Mouse (Mus musculus) embryonic facial prominence, embryonic 14.5 days (tissue): ENCODE measurements at regions not wholly inside any gene's neighbourhood (a gene's known extent, or its start where the extent isn't known, plus 50 kb on each side); places are given as distances from the start of the nearest gene placed in this dataset.

Source experiments
- ATAC-seq: fragments of 200-750 bp; cut with Nextera tagmentation; 2 replicates; pipeline ENCODE4 v1.8.0; 2017; ENCODE audit warnings: low read depth, moderate number of reproducible peaks, moderate TSS enrichment
- DNase-seq: peaks from one replicate; pipeline ENCODE4 v3.0.0-alpha.2; 2015; ENCODE audit warnings: low spot score
- H3K27ac ChIP-seq: fragments of 300-500 bp; sonication (generic); replicated peaks from 2 replicates; pipeline ENCODE4 v1.5.1; 2014; ENCODE audit warnings: low read depth, mild to moderate bottlenecking, low read length, moderate library complexity
- H3K27me3 ChIP-seq: fragments of 300-500 bp; sonication (generic); replicated peaks from 2 replicates; pipeline ENCODE4 v1.6.1; 2014; ENCODE audit warnings: low read length; ENCODE audit not compliant: control insufficient read depth, insufficient read depth
- H3K36me3 ChIP-seq: fragments of 300-500 bp; sonication (generic); 2 replicates; pipeline ENCODE4 v1.6.1; 2014; ENCODE audit warnings: low read length, mixed read lengths; ENCODE audit not compliant: control insufficient read depth, insufficient read depth
- H3K4me1 ChIP-seq: fragments of 300-500 bp; sonication (generic); 2 replicates; pipeline ENCODE4 v1.6.1; 2014; ENCODE audit warnings: antibody characterized with exemption, low read length; ENCODE audit not compliant: control insufficient read depth, insufficient read depth
- H3K4me2 ChIP-seq: fragments of 300-500 bp; sonication (generic); 2 replicates; pipeline ENCODE4 v1.6.1; 2014; ENCODE audit warnings: low read depth, mild to moderate bottlenecking, low read length, moderate library complexity, mixed read lengths
- H3K4me3 ChIP-seq: fragments of 300-500 bp; sonication (generic); 2 replicates; pipeline ENCODE4 v1.5.1; 2014; ENCODE audit warnings: low read depth, mild to moderate bottlenecking, low read length
- H3K9ac ChIP-seq: fragments of 300-500 bp; sonication (generic); 2 replicates; pipeline ENCODE4 v1.6.1; 2014; ENCODE audit warnings: low read depth, mild to moderate bottlenecking, low read length, moderate library complexity, mixed read lengths
- H3K9me3 ChIP-seq: fragments of 300-500 bp; sonication (generic); 2 replicates; pipeline ENCODE4 v1.6.1; 2016; ENCODE audit warnings: low read length; ENCODE audit not compliant: control insufficient read depth
- WGBS: fragments of 180-500 bp; shearing (Covaris S2); extraction: QIAGEN DNeasy Blood & Tissue Kit; methylation state at CpG from one replicate; pipeline ENCODE4 v1.1.7; 2014; 5-methylcytosine and 5-hydroxymethylcytosine counted together

DNA sequence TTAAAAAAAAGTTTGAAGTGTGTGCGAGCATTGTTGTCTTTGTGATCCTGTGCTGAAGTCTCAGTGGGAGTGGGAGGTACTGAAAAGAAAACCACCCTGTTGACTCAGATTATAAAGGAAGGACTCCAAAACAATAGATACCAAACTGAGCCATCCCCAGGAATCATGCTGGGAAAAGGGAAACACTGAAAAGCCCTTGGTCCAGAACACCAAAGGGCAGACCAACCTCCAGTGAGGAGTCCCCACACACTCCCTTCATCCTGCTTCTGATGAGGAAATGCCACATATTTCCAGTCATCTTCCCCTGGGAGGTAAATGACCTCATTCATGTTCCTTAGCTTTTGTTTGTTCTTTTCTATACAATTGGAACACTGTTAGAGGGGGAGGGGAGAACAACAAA is 502.9 kb downstream of the Epm2a start:
- WGBS: 69% methylated on average over 1 of the region's 1 CpGs
- DNase-seq: no peak
- Histone ChIP-seq H3K27ac (no peak overlapping the region), H3K27me3 (no peaks in the 10 kb centered on the region), H3K4me3 (no peak overlapping the region), H3K9ac (no peak overlapping the region), H3K4me1 (no peaks in the 10 kb centered on the region), H3K36me3 (no peaks in the 10 kb centered on the region), H3K9me3 (no peaks in the 10 kb centered on the region), H3K4me2 (no peak overlapping the region)
- ATAC-seq: no peak

DNA sequence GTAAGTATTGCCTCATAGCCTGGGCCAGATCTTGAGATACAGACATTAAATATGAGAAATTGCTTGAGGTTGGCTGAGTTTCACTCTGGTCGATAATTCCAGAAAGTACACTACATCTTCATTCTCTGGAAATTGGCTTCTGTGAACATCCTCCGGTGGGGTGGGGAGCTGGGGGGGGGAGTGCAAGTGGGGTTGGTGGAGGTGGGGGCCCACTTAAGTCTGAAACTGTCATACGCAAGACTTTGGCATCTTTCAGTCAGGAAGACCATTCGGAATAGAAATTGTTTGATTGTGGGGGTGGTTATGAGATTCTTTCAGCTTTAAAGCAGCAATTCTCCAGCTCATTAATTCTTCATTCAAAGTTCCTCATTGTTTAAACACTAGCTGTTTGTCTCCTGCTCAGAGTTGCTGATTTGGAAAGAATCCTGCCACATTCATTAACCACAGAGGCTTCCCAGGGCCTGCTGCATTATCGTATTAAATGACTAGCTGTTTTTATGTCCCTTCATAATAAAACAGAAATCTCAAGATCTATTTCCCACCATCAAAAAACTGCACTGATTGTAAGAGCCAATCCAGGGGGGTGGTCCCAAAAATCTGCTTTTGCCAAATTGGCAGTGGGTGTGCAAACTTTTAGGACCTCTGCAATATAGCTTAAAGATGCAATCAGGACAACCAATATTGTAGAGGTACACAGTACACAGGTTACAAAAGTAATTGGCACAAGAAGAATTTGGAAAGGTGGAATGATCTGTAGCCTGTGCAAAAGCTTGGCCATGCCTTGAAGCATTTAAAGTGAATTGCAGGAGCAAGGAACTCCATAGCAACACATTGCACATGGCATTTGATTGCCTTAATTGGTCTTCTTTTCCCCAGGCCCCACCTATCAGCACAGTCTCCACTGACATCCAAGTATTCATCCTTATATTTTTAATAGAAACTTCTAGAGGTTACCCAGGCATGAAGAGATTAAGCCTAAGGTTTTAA is 532.2 kb downstream of the Epm2a start:
- ATAC-seq (no peak), DNase-seq (peak; percentile 9)
- H3K9ac ChIP-seq: no peak overlapping the region
- H3K27ac ChIP-seq: no peak overlapping the region
- H3K36me3 ChIP-seq: no peaks in the 10 kb centered on the region
- no peak overlapping the region for H3K4me2 ChIP-seq
- no peaks in the 10 kb centered on the region for H3K9me3 ChIP-seq
- H3K27me3 ChIP-seq: no peaks in the 10 kb centered on the region
- no peaks in the 10 kb centered on the region for H3K4me1 ChIP-seq
- 68% methylated on average over 5 of the region's 5 CpGs for WGBS
- no peak overlapping the region for H3K4me3 ChIP-seq

DNA sequence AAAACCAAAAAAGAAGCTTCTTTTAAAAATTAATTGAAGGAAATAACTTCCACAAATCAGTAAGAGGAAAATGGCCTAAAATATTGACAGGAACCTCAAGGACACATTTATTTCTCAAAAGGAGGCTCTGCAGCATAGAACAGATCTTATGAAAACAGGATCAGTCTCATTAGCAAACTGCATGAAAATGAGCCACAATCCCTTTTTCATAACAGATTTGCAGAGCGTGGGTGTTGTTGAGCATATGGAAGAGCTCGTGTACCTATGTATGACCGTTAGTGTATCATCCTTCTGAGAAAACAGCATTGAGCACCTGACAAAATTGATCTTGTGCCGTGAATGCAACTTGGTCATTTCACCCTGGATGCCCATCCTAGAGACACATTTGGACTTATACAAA is 543.0 kb downstream of the Epm2a start:
- Histone ChIP-seq H3K9me3 (no peaks in the 10 kb centered on the region), H3K4me1 (no peaks in the 10 kb centered on the region), H3K27ac (no peak overlapping the region), H3K27me3 (no peaks in the 10 kb centered on the region), H3K4me2 (no peak overlapping the region), H3K36me3 (no peaks in the 10 kb centered on the region), H3K9ac (no peak overlapping the region), H3K4me3 (no peak overlapping the region)
- DNase-seq (no peak), ATAC-seq (no peak)
- 89% methylated on average over 4 of the region's 4 CpGs for WGBS

DNA sequence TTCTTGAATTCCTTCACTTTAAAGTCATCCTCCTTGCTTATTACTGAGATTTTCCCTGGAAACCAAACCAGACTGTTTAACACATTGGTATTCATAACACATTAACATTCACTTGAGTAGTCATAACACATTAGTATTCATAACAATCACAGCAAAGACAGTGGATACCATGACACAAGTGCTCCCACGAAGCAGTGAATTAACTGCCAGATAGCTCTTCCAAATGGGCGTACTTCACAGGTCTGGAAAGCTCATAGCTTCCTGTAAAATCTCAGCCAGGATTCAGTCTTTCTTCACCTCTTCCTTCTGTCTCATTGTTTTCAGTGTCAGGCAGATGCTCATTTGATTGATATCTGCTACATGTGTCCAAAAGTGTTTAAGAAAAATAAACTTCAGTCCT is 545.7 kb downstream of the Epm2a start:
- Histone ChIP-seq H3K36me3 (no peaks in the 10 kb centered on the region), H3K9ac (no peak overlapping the region), H3K4me1 (no peaks in the 10 kb centered on the region), H3K4me2 (no peak overlapping the region), H3K27ac (no peak overlapping the region), H3K4me3 (no peak overlapping the region), H3K9me3 (no peaks in the 10 kb centered on the region), H3K27me3 (no peaks in the 10 kb centered on the region)
- 63% methylated on average over 2 of the region's 2 CpGs for WGBS
- ATAC-seq (no peak), DNase-seq (peak; percentile 4)

DNA sequence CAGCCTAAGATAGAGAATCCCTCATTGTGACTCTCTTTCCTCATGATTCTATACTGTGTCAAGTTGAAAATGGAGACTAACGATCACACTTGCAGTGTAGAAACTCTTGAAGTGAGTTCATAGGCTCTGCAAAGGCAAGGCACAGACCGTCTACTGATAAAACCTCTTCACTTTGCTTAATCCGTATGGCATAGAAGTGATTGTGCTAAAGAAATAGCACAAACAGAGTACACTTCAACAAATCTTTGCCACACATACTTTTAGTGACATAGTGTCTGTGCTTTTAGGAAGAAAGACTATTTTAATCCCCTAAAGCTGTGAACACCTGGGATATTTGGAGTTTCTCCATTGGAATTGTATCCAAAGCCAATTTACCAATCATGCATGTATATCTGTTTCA is 578.9 kb downstream of the Epm2a start:
- DNase-seq: no peak
- 88% methylated on average over 3 of the region's 3 CpGs for WGBS
- no peak overlapping the region for H3K4me3 ChIP-seq
- H3K27me3 ChIP-seq: no peaks in the 10 kb centered on the region
- no peak for ATAC-seq
- no peaks in the 10 kb centered on the region for H3K36me3 ChIP-seq
- no peak overlapping the region for H3K9ac ChIP-seq
- no peaks in the 10 kb centered on the region for H3K9me3 ChIP-seq
- H3K4me2 ChIP-seq: no peak overlapping the region
- no peak overlapping the region for H3K27ac ChIP-seq
- H3K4me1 ChIP-seq: no peaks in the 10 kb centered on the region

DNA sequence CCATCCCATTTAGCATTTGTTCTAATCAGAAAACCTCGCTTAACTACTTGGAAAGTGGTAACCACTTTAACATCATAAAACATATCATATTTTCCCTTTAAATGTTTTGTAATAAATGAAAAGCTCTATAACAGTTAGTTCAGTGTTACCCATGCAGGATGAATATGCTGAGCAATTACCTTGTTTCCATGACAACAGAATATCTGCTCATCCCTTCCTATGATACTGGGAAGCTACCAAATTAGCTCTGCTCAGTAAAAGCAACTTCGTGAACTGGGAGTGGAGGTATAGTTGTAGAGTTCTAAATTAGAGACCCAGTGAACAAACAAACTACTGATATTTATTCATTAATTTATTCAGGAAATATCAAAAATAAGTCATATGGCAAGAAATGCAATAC is 595.0 kb downstream of the Epm2a start:
- Histone ChIP-seq H3K36me3 (no peaks in the 10 kb centered on the region), H3K27ac (no peak overlapping the region), H3K9me3 (no peaks in the 10 kb centered on the region), H3K4me1 (no peaks in the 10 kb centered on the region), H3K27me3 (no peaks in the 10 kb centered on the region), H3K4me3 (no peak overlapping the region), H3K9ac (no peak overlapping the region), H3K4me2 (no peak overlapping the region)
- WGBS: 81% methylated on average over 2 of the region's 2 CpGs
- DNase-seq (no peak), ATAC-seq (no peak)

DNA sequence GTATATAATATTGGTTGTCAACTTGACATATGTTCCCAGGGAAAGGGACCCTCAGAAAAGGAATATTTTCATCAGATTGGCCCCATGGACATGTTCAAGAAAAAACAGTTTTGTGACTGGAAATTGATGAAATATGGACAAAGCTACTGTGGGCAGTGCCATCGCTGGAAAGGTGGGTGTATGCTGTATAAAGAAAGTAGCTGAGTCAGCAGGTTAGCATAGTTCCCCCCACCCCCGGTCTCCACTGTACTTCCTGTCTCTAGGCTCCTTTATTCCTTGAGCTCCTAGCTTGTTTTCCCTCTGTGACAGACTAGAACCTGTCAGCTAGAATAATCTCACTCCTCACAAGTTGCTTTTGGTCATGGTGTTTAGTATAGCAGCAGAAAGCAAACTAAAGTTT is 599.6 kb downstream of the Epm2a start:
- Histone ChIP-seq H3K4me3 (no peak overlapping the region), H3K36me3 (no peaks in the 10 kb centered on the region), H3K27ac (no peak overlapping the region), H3K4me2 (no peak overlapping the region), H3K4me1 (no peaks in the 10 kb centered on the region), H3K9ac (no peak overlapping the region), H3K9me3 (no peaks in the 10 kb centered on the region), H3K27me3 (no peaks in the 10 kb centered on the region)
- no peak for ATAC-seq
- WGBS: 76% methylated on average over 2 of the region's 2 CpGs
- DNase-seq: no peak

DNA sequence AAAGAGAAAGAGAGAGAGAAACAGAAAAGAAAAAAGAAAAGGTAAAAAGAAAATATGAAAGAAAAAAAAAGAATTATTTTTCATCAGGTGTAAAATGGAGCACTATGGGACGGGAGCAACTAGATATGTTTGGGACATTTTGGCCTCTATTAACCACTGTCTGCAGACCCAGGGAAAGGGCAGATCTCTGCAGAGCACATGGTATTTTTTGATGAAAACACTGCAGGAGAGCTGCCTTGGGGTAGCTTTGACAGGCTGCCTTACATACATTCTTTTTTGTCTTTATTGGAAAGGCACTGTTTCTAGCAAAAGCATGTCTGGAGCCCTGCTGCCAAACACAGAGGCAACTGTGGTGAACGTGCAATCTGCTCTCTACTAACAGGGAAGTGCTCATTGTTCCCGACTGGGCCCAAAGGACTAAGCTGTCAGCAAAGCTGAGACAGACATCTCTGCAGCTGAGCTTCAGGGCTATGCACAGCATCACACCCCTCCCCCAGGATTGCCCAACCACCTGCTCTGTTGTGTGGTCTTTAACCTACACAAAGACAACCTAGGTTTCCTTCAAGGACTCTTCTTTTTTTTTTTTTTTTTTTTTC is 617.2 kb downstream of the Epm2a start:
- no peak for ATAC-seq

DNA sequence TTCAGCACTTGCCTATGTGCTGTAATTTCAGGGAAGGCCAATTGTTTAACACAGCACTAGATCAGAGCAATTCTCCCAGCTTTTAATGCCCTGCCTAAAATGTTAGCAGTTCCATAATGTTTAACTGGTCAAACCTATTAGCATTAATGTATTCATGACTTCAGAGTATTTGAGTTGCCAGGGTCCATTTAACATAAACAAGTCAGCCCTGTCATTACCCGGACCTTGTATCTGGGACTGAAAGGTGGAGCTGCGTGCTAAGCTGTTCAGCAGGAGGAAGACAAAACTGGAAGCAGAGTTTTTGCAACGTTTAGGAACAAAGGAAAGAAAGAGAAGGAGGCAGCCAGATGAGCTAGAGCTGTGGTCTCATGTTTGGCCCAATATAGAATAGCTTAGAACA is 661.8 kb downstream of the Epm2a start:
- Histone ChIP-seq H3K4me3 (no peak overlapping the region), H3K9me3 (no peaks in the 10 kb centered on the region), H3K27me3 (no peaks in the 10 kb centered on the region), H3K27ac (no peak overlapping the region), H3K4me1 (no peaks in the 10 kb centered on the region), H3K9ac (no peak overlapping the region), H3K4me2 (no peak overlapping the region), H3K36me3 (no peaks in the 10 kb centered on the region)
- 47% methylated on average over 3 of the region's 3 CpGs for WGBS
- DNase-seq: no peak
- no peak for ATAC-seq

More for the DNA sequence above, 617.2 kb downstream of the Epm2a start:
- Histone ChIP-seq H3K4me1 (no peaks in the 10 kb centered on the region), H3K36me3 (no peaks in the 10 kb centered on the region), H3K9me3 (no peaks in the 10 kb centered on the region), H3K27me3 (no peaks in the 10 kb centered on the region), H3K4me2 (no peak overlapping the region), H3K27ac (no peak overlapping the region), H3K9ac (no peak overlapping the region), H3K4me3 (no peak overlapping the region)
- 37% methylated on average over 3 of the region's 3 CpGs for WGBS
- peak; percentile 33 for DNase-seq
